9 mouse cellular contexts compared by ENCODE assay signal in genomic region chr1:60823006-60823665, GRCm38 (mm10).
DNase-seq lines count a peak whose midpoint lies in the region; ATAC-seq and TF ChIP-seq lines count a peak whose summit lies in the region.
"Had no signal": no experiment of that assay in that cellular context is flagged by ENCODE, and none has a peak within 500 bp of the region (broad histone marks: within the 10 kb centered on the region; RNA-seq: fewer than 3 reads in every experiment).

No protein-coding gene starts in this region.

- peak; percentile 82 for TF ChIP-seq CTCF in layer of hippocampus, adult 2 months (conservative IDR thresholded peaks at IDR 0.05)

- no peak overlapping the region for H3K9ac ChIP-seq in forebrain, embryonic 14.5 days (ENCODE audit: low read length)
- no peak overlapping the region for H3K9ac ChIP-seq in forebrain, embryonic 15.5 days (replicated peaks)
- H3K9ac ChIP-seq: stomach, embryonic 15.5 days had no signal

- H3K9me3 ChIP-seq in forebrain, embryonic 14.5 days (replicated peaks; ENCODE audit: control insufficient read depth, low read length): no peaks in the 10 kb centered on the region
- H3K9me3 ChIP-seq in forebrain, embryonic 15.5 days: no peaks in the 10 kb centered on the region
- H3K9me3 ChIP-seq: stomach, embryonic 15.5 days had no signal

- H3K4me3 ChIP-seq in forebrain, embryonic 14.5 days (ENCODE audit: low read depth, low read length): no peak overlapping the region
- no peak overlapping the region for H3K4me3 ChIP-seq in forebrain, embryonic 15.5 days
- H3K4me3 ChIP-seq in layer of hippocampus, adult 2 months: no peak overlapping the region
- H3K4me3 ChIP-seq: stomach, embryonic 15.5 days had no signal

- DNase-seq in forebrain, embryonic 14.5 days (ENCODE audit: low spot score): peak; percentile 9
- DNase-seq in CD4-positive, CD25-positive, alpha-beta regulatory T cell, adult 2 months (ENCODE audit: low read depth, low spot score): peak; percentile 93
- DNase-seq in brain, adult 2 months (ENCODE audit: low read depth, low spot score): peak; percentile 66
- DNase-seq in layer of hippocampus, adult 2 months (ENCODE audit: low spot score in 2 of 2): peak in 1 of 2 experiments; percentile 73
- peak; percentile 71 for DNase-seq in lung, postnatal 25 days (ENCODE audit: low spot score)
- DNase-seq in splenic B cell, adult 2 months (ENCODE audit: low read depth, low spot score): peak; percentile 74

- no peaks in the 10 kb centered on the region for H3K27me3 ChIP-seq in forebrain, embryonic 14.5 days (replicated peaks; ENCODE audit: control insufficient read depth, insufficient read depth, low read length)
- no peaks in the 10 kb centered on the region for H3K27me3 ChIP-seq in forebrain, embryonic 15.5 days
- H3K27me3 ChIP-seq in splenic B cell, adult 2 months (ENCODE audit: control insufficient read depth, insufficient read depth, low read length, poor library complexity, severe bottlenecking): no peaks in the 10 kb centered on the region
- H3K27me3 ChIP-seq: stomach, embryonic 15.5 days had no signal

- ATAC-seq in forebrain, embryonic 14.5 days: no peak
- ATAC-seq in forebrain, embryonic 15.5 days (replicated peaks): no peak
- ATAC-seq in erythroid progenitor cell, adult 5-6 weeks (replicated peaks; ENCODE audit: low FRiP score, poor library complexity, severe bottlenecking): 0 out of 2 replicates have a peak, but pooled peaks have one; percentile 39

- H3K4me1 ChIP-seq in forebrain, embryonic 14.5 days (ENCODE audit: control insufficient read depth, insufficient read depth, low read length): no peaks in the 10 kb centered on the region
- 0 out of 2 replicates have a peak, but pooled peaks cover 2% of the 10 kb centered on the region for H3K4me1 ChIP-seq in forebrain, embryonic 15.5 days

- no peaks in the 10 kb centered on the region for H3K36me3 ChIP-seq in forebrain, embryonic 14.5 days (ENCODE audit: control insufficient read depth, insufficient read depth, low read length)
- no peaks in the 10 kb centered on the region for H3K36me3 ChIP-seq in forebrain, embryonic 15.5 days
- no peaks in the 10 kb centered on the region for H3K36me3 ChIP-seq in splenic B cell, adult 2 months (ENCODE audit: control insufficient read depth, insufficient read depth, low read length, poor library complexity, severe bottlenecking)
- H3K36me3 ChIP-seq: stomach, embryonic 15.5 days had no signal

- H3K27ac ChIP-seq in forebrain, embryonic 14.5 days (ENCODE audit: low read depth, low read length): no peak overlapping the region
- H3K27ac ChIP-seq in forebrain, embryonic 15.5 days (replicated peaks): no peak overlapping the region
- H3K27ac ChIP-seq in layer of hippocampus, adult 2 months: no peak overlapping the region
- H3K27ac ChIP-seq: stomach, embryonic 15.5 days had no signal

- H3K4me2 ChIP-seq in forebrain, embryonic 14.5 days (ENCODE audit: low read length): no peak overlapping the region
- no peak overlapping the region for H3K4me2 ChIP-seq in forebrain, embryonic 15.5 days (replicated peaks)
- H3K4me2 ChIP-seq: stomach, embryonic 15.5 days had no signal

- 54% methylated on average over 8 of the region's 8 CpGs for WGBS in forebrain, embryonic 14.5 days
- 55% methylated on average over 8 of the region's 8 CpGs for WGBS in forebrain, embryonic 15.5 days
